Mouse (Mus musculus) ES-Bruce4 (cell line): Measurements from ENCODE around the gene Trim2.

Source experiments
- CTCF ChIP-seq: IDR thresholded peaks from one replicate; pipeline ENCODE4 v1.8.1; 2011; ENCODE audit warnings: low read depth, low read length
- EP300 ChIP-seq: IDR thresholded peaks from 2 replicates; pipeline ENCODE4 v1.6.1; 2011; ENCODE audit warnings: low read depth, low read length; ENCODE audit not compliant: insufficient read depth

GRCm38 (mm10) chr3:84233663-84234415 lies 72.8 kb downstream of the Trim2 start:
- TF ChIP-seq EP300 (no peak), CTCF (no peak)
